Mouse (Mus musculus): ENCODE measurements around the gene Adgrg7. TPM values are rescaled to one million over a fixed set of nuclear protein-coding genes. Genes with fewer than 3 reads are reported as not detected.
A peak's percentile ranks its signal among the peaks of the same experiment; 100 is the strongest.

The Adgrg7 gene
- polyA plus RNA-seq, 1 experiment from 2014 or later: not detected

- Histone ChIP-seq H3K4me3 (ENCODE audit: control insufficient read depth in 1 of 2, insufficient read depth in 1 of 2, low read depth in 1 of 2, low read length in 2 of 2) (no peak overlapping the region), H3K4me2 (ENCODE audit: low read length) (no peak overlapping the region), H3K9me3 (ENCODE audit: control insufficient read depth, low read length) (no peaks in the 10 kb centered on the region), H3K9ac (ENCODE audit: low read length) (no peak overlapping the region), H3K27me3 (ENCODE audit: control insufficient read depth, insufficient read depth, low read length) (no peaks in the 10 kb centered on the region), H3K27ac (replicated peaks in 1 of 2; ENCODE audit: control insufficient read depth in 1 of 2, insufficient read depth in 1 of 2, low read depth in 2 of 2, low read length in 2 of 2) (no peak overlapping the region), H3K4me1 (ENCODE audit: control insufficient read depth in 2 of 2, insufficient read depth in 2 of 2, low read length in 2 of 2) (no peaks in the 10 kb centered on the region), H3K36me3 (ENCODE audit: control insufficient read depth, insufficient read depth, low read length) (no peaks in the 10 kb centered on the region)
- no peak for ATAC-seq (ENCODE audit: insufficient number of reproducible peaks, insufficient read depth, low FRiP score, low read depth)
- WGBS: 74% methylated on average over 10 of the region's 10 CpGs
Measured at GRCm38 (mm10) chr16:56724927-56725326, 70.7 kb downstream of the Adgrg7 start.

GRCm38 (mm10) chr16:56722357-56722756 lies 73.3 kb downstream of the Adgrg7 start:
- 50% methylated on average over 4 of the region's 4 CpGs for WGBS
- ATAC-seq (ENCODE audit: insufficient number of reproducible peaks, insufficient read depth, low FRiP score, low read depth): no peak

GRCm38 (mm10) chr16:56719031-56719430 lies 76.6 kb downstream of the Adgrg7 start:
- Histone ChIP-seq H3K4me2 (ENCODE audit: low read length) (no peak overlapping the region), H3K36me3 (ENCODE audit: control insufficient read depth, insufficient read depth, low read length) (no peaks in the 10 kb centered on the region), H3K27ac (replicated peaks in 1 of 2; ENCODE audit: control insufficient read depth in 1 of 2, insufficient read depth in 1 of 2, low read depth in 2 of 2, low read length in 2 of 2) (no peak overlapping the region), H3K9ac (ENCODE audit: low read length) (no peak overlapping the region), H3K9me3 (ENCODE audit: control insufficient read depth, low read length) (no peaks in the 10 kb centered on the region), H3K4me1 (ENCODE audit: control insufficient read depth in 2 of 2, insufficient read depth in 2 of 2, low read length in 2 of 2) (peaks cover 2 to 19% of the 10 kb centered on the region in 2 experiments; a peak in 3 of 4 replicates), H3K27me3 (ENCODE audit: control insufficient read depth, insufficient read depth, low read length) (no peaks in the 10 kb centered on the region), H3K4me3 (ENCODE audit: control insufficient read depth in 1 of 2, insufficient read depth in 1 of 2, low read depth in 1 of 2, low read length in 2 of 2) (no peak overlapping the region)
- no peak for ATAC-seq (ENCODE audit: insufficient number of reproducible peaks, insufficient read depth, low FRiP score, low read depth)

More at GRCm38 (mm10) chr16:56722357-56722756, 73.3 kb downstream of the Adgrg7 start:
- H3K27ac ChIP-seq (replicated peaks in 1 of 2; ENCODE audit: control insufficient read depth in 1 of 2, insufficient read depth in 1 of 2, low read depth in 2 of 2, low read length in 2 of 2): no peak overlapping the region
- H3K9me3 ChIP-seq (ENCODE audit: control insufficient read depth, low read length): no peaks in the 10 kb centered on the region
- H3K4me3 ChIP-seq (ENCODE audit: control insufficient read depth in 1 of 2, insufficient read depth in 1 of 2, low read depth in 1 of 2, low read length in 2 of 2): no peak overlapping the region
- H3K27me3 ChIP-seq (ENCODE audit: control insufficient read depth, insufficient read depth, low read length): no peaks in the 10 kb centered on the region
- no peaks in the 10 kb centered on the region for H3K36me3 ChIP-seq (ENCODE audit: control insufficient read depth, insufficient read depth, low read length)
- H3K4me2 ChIP-seq (ENCODE audit: low read length): no peak overlapping the region
- H3K9ac ChIP-seq (ENCODE audit: low read length): no peak overlapping the region
- H3K4me1 ChIP-seq (ENCODE audit: control insufficient read depth in 2 of 2, insufficient read depth in 2 of 2, low read length in 2 of 2): 0 out of 4 replicates have a peak, but pooled peaks cover 0 to 3% of the 10 kb centered on the region in 2 experiments

- H3K36me3 ChIP-seq (ENCODE audit: control insufficient read depth, insufficient read depth, low read length): peaks cover 2% of the 10 kb centered on the region
- H3K4me1 ChIP-seq (ENCODE audit: control insufficient read depth in 2 of 2, insufficient read depth in 2 of 2, low read length in 2 of 2): peaks cover 2 to 19% of the 10 kb centered on the region in 2 experiments; a peak in 3 of 4 replicates
- H3K4me2 ChIP-seq (ENCODE audit: low read length): peak within 1 kb of the TSS; percentile 79
- H3K9me3 ChIP-seq (ENCODE audit: control insufficient read depth, low read length): no peaks in the 10 kb centered on the region
- under 1% methylated on average over 61 of the region's 62 CpGs for WGBS
- peak within 1 kb of the TSS; percentile 99 for H3K27ac ChIP-seq (replicated peaks in 1 of 2; ENCODE audit: control insufficient read depth in 1 of 2, insufficient read depth in 1 of 2, low read depth in 2 of 2, low read length in 2 of 2)
- H3K27me3 ChIP-seq (ENCODE audit: control insufficient read depth, insufficient read depth, low read length): no peaks in the 10 kb centered on the region
- peak within 1 kb of the TSS; percentile 95 for H3K9ac ChIP-seq (ENCODE audit: low read length)
- peak within 1 kb of the TSS; percentile 85 to 90 for H3K4me3 ChIP-seq (ENCODE audit: control insufficient read depth in 1 of 2, insufficient read depth in 1 of 2, low read depth in 1 of 2, low read length in 2 of 2)
- peak; percentile 96 for ATAC-seq (ENCODE audit: insufficient number of reproducible peaks, insufficient read depth, low FRiP score, low read depth)
Measured at GRCm38 (mm10) chr16:56717224-56718200, 78.1 kb downstream of the Adgrg7 start, which contains the start of gene Tfg. Gene Tfg (minus strand): TSS chr16:56717450.

- Histone ChIP-seq H3K4me1 (ENCODE audit: control insufficient read depth in 2 of 2, insufficient read depth in 2 of 2, low read length in 2 of 2) (peaks cover 2 to 19% of the 10 kb centered on the region in 2 experiments; a peak in 3 of 4 replicates), H3K27ac (replicated peaks in 1 of 2; ENCODE audit: control insufficient read depth in 1 of 2, insufficient read depth in 1 of 2, low read depth in 2 of 2, low read length in 2 of 2) (peak overlapping the region; percentile 99), H3K9ac (ENCODE audit: low read length) (peak overlapping the region; percentile 95), H3K4me3 (ENCODE audit: control insufficient read depth in 1 of 2, insufficient read depth in 1 of 2, low read depth in 1 of 2, low read length in 2 of 2) (peak overlapping the region; percentile 85 to 90), H3K27me3 (ENCODE audit: control insufficient read depth, insufficient read depth, low read length) (no peaks in the 10 kb centered on the region), H3K4me2 (ENCODE audit: low read length) (peak overlapping the region; percentile 68), H3K36me3 (ENCODE audit: control insufficient read depth, insufficient read depth, low read length) (peaks cover 11% of the 10 kb centered on the region), H3K9me3 (ENCODE audit: control insufficient read depth, low read length) (no peaks in the 10 kb centered on the region)
- peak; percentile 70 for ATAC-seq (ENCODE audit: insufficient number of reproducible peaks, insufficient read depth, low FRiP score, low read depth)
- WGBS: 1% methylated on average over 30 of the region's 38 CpGs
Measured at GRCm38 (mm10) chr16:56716557-56717179, 79.0 kb downstream of the Adgrg7 start.

GRCm38 (mm10) chr16:56715608-56716007 lies 80.0 kb downstream of the Adgrg7 start:
- no peak for ATAC-seq (ENCODE audit: insufficient number of reproducible peaks, insufficient read depth, low FRiP score, low read depth)
- H3K9ac ChIP-seq (ENCODE audit: low read length): 0 out of 2 replicates have a peak overlapping the region, but pooled peaks have one; percentile 95
- 49% methylated on average over 3 of the region's 3 CpGs for WGBS
- peak overlapping the region in 1 of 2 experiments; percentile 85; a peak in 3 of 4 replicates for H3K4me3 ChIP-seq (ENCODE audit: control insufficient read depth in 1 of 2, insufficient read depth in 1 of 2, low read depth in 1 of 2, low read length in 2 of 2)
- H3K27ac ChIP-seq (replicated peaks in 1 of 2; ENCODE audit: control insufficient read depth in 1 of 2, insufficient read depth in 1 of 2, low read depth in 2 of 2, low read length in 2 of 2): no peak overlapping the region
- peaks cover 21% of the 10 kb centered on the region for H3K36me3 ChIP-seq (ENCODE audit: control insufficient read depth, insufficient read depth, low read length)
- H3K4me2 ChIP-seq (ENCODE audit: low read length): peak overlapping the region; percentile 68
- peaks cover 2 to 19% of the 10 kb centered on the region in 2 experiments; a peak in 3 of 4 replicates for H3K4me1 ChIP-seq (ENCODE audit: control insufficient read depth in 2 of 2, insufficient read depth in 2 of 2, low read length in 2 of 2)
- no peaks in the 10 kb centered on the region for H3K27me3 ChIP-seq (ENCODE audit: control insufficient read depth, insufficient read depth, low read length)
- no peaks in the 10 kb centered on the region for H3K9me3 ChIP-seq (ENCODE audit: control insufficient read depth, low read length)

GRCm38 (mm10) chr16:56710071-56710470 lies 85.6 kb downstream of the Adgrg7 start:
- peaks cover 0 to 5% of the 10 kb centered on the region in 2 experiments; a peak in 2 of 4 replicates for H3K4me1 ChIP-seq (ENCODE audit: control insufficient read depth in 2 of 2, insufficient read depth in 2 of 2, low read length in 2 of 2)
- no peak overlapping the region for H3K4me3 ChIP-seq (ENCODE audit: control insufficient read depth in 1 of 2, insufficient read depth in 1 of 2, low read depth in 1 of 2, low read length in 2 of 2)
- no peak overlapping the region for H3K9ac ChIP-seq (ENCODE audit: low read length)
- no peak overlapping the region for H3K27ac ChIP-seq (replicated peaks in 1 of 2; ENCODE audit: control insufficient read depth in 1 of 2, insufficient read depth in 1 of 2, low read depth in 2 of 2, low read length in 2 of 2)
- ATAC-seq (ENCODE audit: insufficient number of reproducible peaks, insufficient read depth, low FRiP score, low read depth): no peak
- no peaks in the 10 kb centered on the region for H3K27me3 ChIP-seq (ENCODE audit: control insufficient read depth, insufficient read depth, low read length)
- WGBS: 94% methylated on average over 3 of the region's 3 CpGs
- H3K4me2 ChIP-seq (ENCODE audit: low read length): no peak overlapping the region
- H3K9me3 ChIP-seq (ENCODE audit: control insufficient read depth, low read length): no peaks in the 10 kb centered on the region
- peaks cover 64% of the 10 kb centered on the region for H3K36me3 ChIP-seq (ENCODE audit: control insufficient read depth, insufficient read depth, low read length)

Data from heart, embryonic 14.5 days (tissue).